Mouse (Mus musculus) hindbrain, embryonic 15.5 days (tissue): Measurements from ENCODE around the gene Egfl8. TPM values are rescaled to one million over a fixed set of nuclear protein-coding genes. Genes with fewer than 3 reads are reported as not detected.

Experiments
- ATAC-seq: fragments of 200-750 bp; cut with Nextera tagmentation; 2 replicates; pipeline ENCODE4 v1.8.0; 2017; ENCODE audit warnings: low read depth, moderate number of reproducible peaks, moderate TSS enrichment; ENCODE audit not compliant: low FRiP score
- H3K27ac ChIP-seq: fragments of 300-500 bp; sonication (generic); replicated peaks from 2 replicates; pipeline ENCODE4 v1.5.1; 2015; ENCODE audit warnings: mild to moderate bottlenecking, inconsistent platforms
- H3K27me3 ChIP-seq: fragments of 300-500 bp; sonication (generic); 2 replicates; pipeline ENCODE4 v1.6.1; 2015; ENCODE audit warnings: control low read depth, inconsistent platforms
- H3K36me3 ChIP-seq: fragments of 300-500 bp; sonication (generic); 2 replicates; pipeline ENCODE4 v1.6.1; 2015; ENCODE audit warnings: control low read depth, inconsistent platforms
- H3K4me1 ChIP-seq: fragments of 300-500 bp; sonication (generic); replicated peaks from 2 replicates; pipeline ENCODE4 v1.6.1; 2015; ENCODE audit warnings: control low read depth, inconsistent platforms
- H3K4me2 ChIP-seq: fragments of 300-500 bp; sonication (generic); 2 replicates; pipeline ENCODE4 v1.6.1; 2015; ENCODE audit warnings: moderate library complexity, mild to moderate bottlenecking, inconsistent platforms
- H3K4me3 ChIP-seq: fragments of 300-500 bp; sonication (generic); 2 replicates; pipeline ENCODE4 v1.5.1; 2015; ENCODE audit warnings: mild to moderate bottlenecking, inconsistent platforms
- H3K9ac ChIP-seq: fragments of 300-500 bp; sonication (generic); 2 replicates; pipeline ENCODE4 v1.6.1; 2015; ENCODE audit warnings: inconsistent platforms
- H3K9me3 ChIP-seq: fragments of 300-500 bp; sonication (generic); 2 replicates; pipeline ENCODE4 v1.6.1; 2016; ENCODE audit warnings: control low read depth, inconsistent platforms
- WGBS: fragments of 180-500 bp; shearing (Covaris S2); methylation state at CpG from one replicate; pipeline ENCODE4 v1.1.7; 2015; 5-methylcytosine and 5-hydroxymethylcytosine counted together
- polyA plus RNA-seq: library from polyadenylated mRNA; unstranded; fragments of >200 nt; fragmentation: Nextera tagmentation; extraction: Ambion mirVana; gene quantifications from 2 replicates; pipeline ENCODE4 v1.2.1, GENCODE M21; 2015

Gene Egfl8
- polyA plus RNA-seq, 1 experiment from 2014 or later = 10.1 TPM

GRCm38 (mm10) chr17:34646906-34647787, 31.4 kb upstream of the Egfl8 start, which contains the start of gene Atf6b:
Atf6b (plus strand) TSS chr17:34647146.
- Histone ChIP-seq H3K27ac (peak within 1 kb of the TSS; percentile 90), H3K9ac (peak within 1 kb of the TSS; percentile 97), H3K4me3 (peak within 1 kb of the TSS; percentile 100), H3K9me3 (no peaks in the 10 kb centered on the region), H3K4me1 (peaks cover 31% of the 10 kb centered on the region), H3K4me2 (peak within 1 kb of the TSS; percentile 93), H3K36me3 (peaks cover 33% of the 10 kb centered on the region), H3K27me3 (no peaks in the 10 kb centered on the region)
- 1% methylated on average over 66 of the region's 66 CpGs for WGBS
- ATAC-seq = peak; percentile 96

DNA sequence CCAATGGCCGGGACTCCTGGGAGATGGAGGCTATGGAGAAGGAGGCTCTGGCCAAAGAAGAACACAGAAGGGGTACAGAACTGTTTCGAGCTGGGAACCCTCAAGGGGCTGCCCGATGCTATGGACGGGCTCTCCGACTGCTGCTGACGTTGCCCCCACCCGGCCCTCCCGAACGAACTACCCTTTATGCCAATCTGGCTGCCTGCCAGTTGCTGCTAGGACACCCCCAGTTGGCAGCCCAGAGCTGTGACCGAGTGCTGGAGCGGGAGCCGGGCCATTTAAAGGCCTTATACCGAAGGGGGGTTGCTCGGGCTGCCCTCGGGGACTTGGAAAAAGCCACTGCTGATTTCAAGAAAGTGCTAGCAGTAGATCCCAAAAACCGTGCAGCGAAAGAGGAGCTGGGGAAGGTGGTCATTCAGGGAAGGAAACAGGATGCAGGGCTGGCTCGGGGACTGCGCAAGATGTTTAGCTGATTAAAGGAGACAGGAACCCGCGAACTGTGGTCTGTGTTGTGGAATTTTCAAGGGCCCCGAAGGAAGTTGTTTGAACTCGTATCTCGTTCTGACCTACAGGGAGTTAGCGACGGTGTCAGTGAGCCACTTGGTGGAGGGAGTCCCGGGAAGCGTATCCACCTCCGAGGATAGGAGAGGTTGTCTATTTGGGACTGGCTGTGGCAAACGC, 30.2 kb upstream of the Egfl8 start:
- ATAC-seq = no peak
- peak overlapping the region; percentile 100; the same call in 1 of the 2 replicates for H3K4me3 ChIP-seq

GRCm38 (mm10) chr17:34645256-34645829, 29.6 kb upstream of the Egfl8 start:
- Histone ChIP-seq H3K9me3 (no peaks in the 10 kb centered on the region), H3K27ac (peak overlapping the region; percentile 80; the same call in 1 of the 2 replicates), H3K36me3 (peaks cover 16% of the 10 kb centered on the region), H3K4me3 (peak overlapping the region; percentile 65), H3K4me1 (peaks cover 40% of the 10 kb centered on the region), H3K27me3 (no peaks in the 10 kb centered on the region), H3K4me2 (peak overlapping the region; percentile 69), H3K9ac (peak overlapping the region; percentile 78)
- 45% methylated on average over 10 of the region's 10 CpGs for WGBS
- ATAC-seq = no peak

More for the DNA sequence above, 30.2 kb upstream of the Egfl8 start:
- Histone ChIP-seq H3K36me3 (peaks cover 22% of the 10 kb centered on the region), H3K4me1 (peaks cover 37% of the 10 kb centered on the region), H3K9ac (no peak overlapping the region), H3K4me2 (peak overlapping the region; percentile 93), H3K27me3 (no peaks in the 10 kb centered on the region), H3K9me3 (no peaks in the 10 kb centered on the region), H3K27ac (no peak overlapping the region)
- WGBS = 87% methylated on average over 30 of the region's 30 CpGs

DNA sequence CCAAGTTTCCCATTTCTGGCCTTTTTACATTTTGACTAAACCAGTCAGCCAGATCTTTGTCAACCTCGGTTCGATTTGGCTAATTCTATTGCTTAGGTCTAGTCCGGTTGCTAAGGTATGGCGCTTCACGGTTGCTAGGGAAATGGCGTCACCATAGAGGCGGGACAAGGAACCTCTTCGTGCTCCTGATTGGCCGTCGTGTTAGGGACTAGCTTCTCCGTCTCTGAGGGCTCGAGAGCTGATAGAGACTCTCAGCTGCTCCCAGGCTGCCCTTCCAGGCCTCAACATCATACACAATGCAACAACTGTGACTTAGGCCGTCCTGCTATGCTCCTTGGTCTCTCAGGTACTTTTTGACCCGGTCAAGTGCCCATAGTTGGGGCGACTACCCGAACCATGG, 28.8 kb upstream of the Egfl8 start, which contains the start of gene Fkbpl:
Gene Fkbpl, plus strand, starts transcription at position 157 of the 400 bp plus-strand sequence.
- WGBS = under 1% methylated on average over 16 of the region's 16 CpGs
- H3K9me3 ChIP-seq = no peaks in the 10 kb centered on the region
- peaks cover 40% of the 10 kb centered on the region for H3K4me1 ChIP-seq
- H3K36me3 ChIP-seq = peaks cover 8% of the 10 kb centered on the region
- peak within 1 kb of the TSS; percentile 65 for H3K4me3 ChIP-seq
- H3K27ac ChIP-seq = peak within 1 kb of the TSS; percentile 80
- peak within 1 kb of the TSS; percentile 78 for H3K9ac ChIP-seq
- H3K4me2 ChIP-seq = peak within 1 kb of the TSS; percentile 69
- ATAC-seq = peak; percentile 78
- no peaks in the 10 kb centered on the region for H3K27me3 ChIP-seq

DNA sequence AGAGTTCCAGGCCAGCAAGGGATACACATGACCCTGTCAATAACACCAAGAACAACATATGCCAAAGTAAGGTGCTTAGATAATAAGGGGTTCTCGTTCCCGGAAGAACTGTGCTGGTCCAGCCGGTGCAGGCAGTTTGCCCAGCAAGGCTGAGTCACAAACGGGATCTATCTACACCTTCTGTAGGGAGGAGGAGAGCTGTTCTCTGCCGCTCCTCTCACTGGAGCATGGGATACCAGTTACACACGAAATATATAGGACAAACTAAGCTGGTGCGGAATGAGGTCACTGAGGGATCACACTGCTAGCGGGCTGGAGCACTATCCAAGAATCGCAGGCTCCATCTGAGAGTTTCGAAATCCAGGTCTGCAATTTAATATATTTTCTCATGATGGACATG, 28.2 kb upstream of the Egfl8 start:
- no peaks in the 10 kb centered on the region for H3K9me3 ChIP-seq
- no peak overlapping the region for H3K4me3 ChIP-seq
- no peak for ATAC-seq
- no peak overlapping the region for H3K9ac ChIP-seq
- peaks cover 40% of the 10 kb centered on the region for H3K4me1 ChIP-seq
- peak overlapping the region; percentile 61; the same call in 1 of the 2 replicates for H3K27ac ChIP-seq
- peaks cover 2% of the 10 kb centered on the region for H3K36me3 ChIP-seq
- H3K27me3 ChIP-seq = no peaks in the 10 kb centered on the region
- no peak overlapping the region for H3K4me2 ChIP-seq
- WGBS = 86% methylated on average over 10 of the region's 10 CpGs

- no peaks in the 10 kb centered on the region for H3K36me3 ChIP-seq
- no peaks in the 10 kb centered on the region for H3K9me3 ChIP-seq
- 92% methylated on average over 4 of the region's 4 CpGs for WGBS
- H3K4me3 ChIP-seq = no peak overlapping the region
- no peak overlapping the region for H3K9ac ChIP-seq
- peaks cover 37% of the 10 kb centered on the region for H3K4me1 ChIP-seq
- no peak for ATAC-seq
- no peak overlapping the region for H3K4me2 ChIP-seq
- no peaks in the 10 kb centered on the region for H3K27me3 ChIP-seq
- no peak overlapping the region for H3K27ac ChIP-seq
These were observed 27.6 kb upstream of the Egfl8 start for GRCm38 (mm10) chr17:34643379-34643778.

GRCm38 (mm10) chr17:34641945-34642344, 26.2 kb upstream of the Egfl8 start:
- no peak overlapping the region for H3K27ac ChIP-seq
- 89% methylated on average over 3 of the region's 3 CpGs for WGBS
- no peaks in the 10 kb centered on the region for H3K9me3 ChIP-seq
- no peak overlapping the region for H3K4me3 ChIP-seq
- peaks cover 28% of the 10 kb centered on the region for H3K4me1 ChIP-seq
- no peaks in the 10 kb centered on the region for H3K27me3 ChIP-seq
- H3K4me2 ChIP-seq = no peak overlapping the region
- no peak overlapping the region for H3K9ac ChIP-seq
- no peak for ATAC-seq
- no peaks in the 10 kb centered on the region for H3K36me3 ChIP-seq

GRCm38 (mm10) chr17:34640778-34641601, 25.2 kb upstream of the Egfl8 start:
- 18% methylated on average over 11 of the region's 11 CpGs for WGBS
- no peak overlapping the region for H3K4me2 ChIP-seq
- no peak for ATAC-seq

DNA sequence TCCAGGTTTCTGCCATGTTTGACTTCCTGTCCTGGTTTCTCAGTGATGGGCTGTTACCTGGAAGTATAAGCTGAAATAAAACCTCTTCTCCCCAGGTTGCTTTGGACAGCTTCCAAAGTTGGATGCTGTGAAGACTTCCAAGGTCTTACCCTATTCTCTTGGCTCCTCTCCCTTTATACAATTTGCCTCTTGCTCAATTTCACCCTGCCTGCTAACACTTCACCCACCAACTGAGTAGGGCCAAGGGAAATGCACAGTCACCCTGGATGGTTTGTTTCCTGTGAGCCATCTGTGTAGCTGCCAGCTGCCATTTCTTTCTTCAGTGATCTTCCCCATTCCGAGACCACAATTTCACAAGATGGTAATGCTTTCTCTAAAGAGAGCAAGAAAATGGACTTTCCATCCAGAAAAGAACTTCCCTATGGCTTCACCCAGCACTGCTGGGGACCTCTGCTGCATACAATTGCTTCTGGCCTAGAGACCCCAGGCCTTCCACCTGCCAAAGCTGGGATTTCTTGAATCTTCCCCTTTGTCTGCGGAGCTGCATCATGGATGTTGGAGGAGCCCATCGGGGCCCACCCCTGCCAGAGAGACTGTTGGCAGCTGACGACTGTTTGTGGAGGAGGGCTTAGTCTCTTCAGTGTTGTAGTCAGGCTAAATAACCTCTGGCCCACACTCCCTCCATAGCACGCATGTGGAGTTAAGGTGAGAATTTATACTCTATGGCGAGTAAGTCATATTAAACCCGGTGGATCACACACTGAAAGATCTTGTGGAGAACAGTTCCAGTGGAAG, 23.9 kb upstream of the Egfl8 start:
- Histone ChIP-seq H3K27me3 (no peaks in the 10 kb centered on the region), H3K4me1 (peaks cover 9% of the 10 kb centered on the region), H3K9me3 (no peaks in the 10 kb centered on the region), H3K9ac (no peak overlapping the region), H3K27ac (no peak overlapping the region), H3K36me3 (no peaks in the 10 kb centered on the region), H3K4me3 (no peak overlapping the region), H3K4me2 (no peak overlapping the region)
- no peak for ATAC-seq
- 84% methylated on average over 7 of the region's 7 CpGs for WGBS

More at GRCm38 (mm10) chr17:34640778-34641601, 25.2 kb upstream of the Egfl8 start:
- no peak overlapping the region for H3K4me3 ChIP-seq
- 0 out of 2 replicates have a peak overlapping the region, but pooled peaks have one; percentile 14 for H3K9ac ChIP-seq
- H3K27ac ChIP-seq = peak overlapping the region; percentile 77
- no peaks in the 10 kb centered on the region for H3K36me3 ChIP-seq
- H3K27me3 ChIP-seq = no peaks in the 10 kb centered on the region
- peaks cover 20% of the 10 kb centered on the region for H3K4me1 ChIP-seq
- H3K9me3 ChIP-seq = no peaks in the 10 kb centered on the region

DNA sequence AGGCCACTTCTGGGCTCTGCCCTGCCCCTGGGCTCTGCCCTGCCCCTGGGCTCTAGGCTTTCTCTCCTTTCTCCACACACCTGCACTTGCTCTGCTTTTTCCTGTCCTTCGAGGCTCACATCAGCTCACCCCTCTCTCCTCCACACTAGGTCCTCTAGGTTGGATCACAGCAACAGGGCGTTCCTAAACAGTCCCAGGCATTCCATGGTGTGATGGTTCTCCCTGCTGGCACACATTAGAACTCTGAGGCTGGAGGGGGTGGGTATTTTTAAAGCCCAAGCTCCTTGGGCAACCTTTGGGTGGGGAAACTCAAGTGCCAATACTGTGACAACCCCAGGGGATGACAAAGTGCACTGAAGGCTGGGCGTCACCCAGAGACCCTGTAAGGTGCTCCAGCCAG, 21.7 kb upstream of the Egfl8 start:
- WGBS = 73% methylated on average over 3 of the region's 3 CpGs
- ATAC-seq = no peak
- Histone ChIP-seq H3K4me2 (no peak overlapping the region), H3K9me3 (no peaks in the 10 kb centered on the region), H3K27me3 (0 out of 2 replicates have a peak, but pooled peaks cover 7% of the 10 kb centered on the region), H3K27ac (no peak overlapping the region), H3K9ac (no peak overlapping the region), H3K36me3 (no peaks in the 10 kb centered on the region), H3K4me3 (no peak overlapping the region), H3K4me1 (peaks cover 10% of the 10 kb centered on the region)
